10 mouse cellular contexts compared by ENCODE assay signal in the genomic region with DNA sequence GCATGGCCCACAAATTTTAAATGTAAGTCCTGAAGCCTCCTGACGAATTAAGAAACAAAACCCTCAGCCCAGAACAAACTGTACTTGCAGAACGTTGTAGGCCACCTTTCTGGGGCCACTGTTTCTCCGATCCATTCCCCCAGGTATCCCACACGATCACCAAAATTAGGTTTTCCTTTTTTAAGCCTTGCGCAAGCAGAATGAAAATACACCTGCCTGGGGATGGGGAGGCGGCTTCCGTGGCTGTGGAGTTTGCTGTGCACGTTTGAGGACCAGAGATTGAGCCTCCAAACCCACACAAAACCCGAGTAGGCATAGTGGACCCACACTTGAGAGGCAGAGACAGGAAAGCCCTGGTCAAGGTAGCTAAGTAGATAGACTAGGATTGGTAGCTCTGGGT.
"Had no signal": no experiment of that assay in that cellular context is flagged by ENCODE, and none has a peak within 500 bp of the region (broad histone marks: within the 10 kb centered on the region; RNA-seq: fewer than 3 reads in every experiment).

No protein-coding gene starts in this region.

- ATAC-seq: liver, postnatal 0 days; midbrain, embryonic 15.5 days had no signal

- DNase-seq: kidney, adult 11 months; kidney, adult 9 months; kidney, postnatal 36 days; liver; liver, embryonic 13.5 days; liver, postnatal 0 days; lung, postnatal 14 days; retina, postnatal 1 day; thymus, postnatal 4 days had no signal
